Mouse (Mus musculus) cerebellum, adult 2 months (tissue): Measurements from ENCODE around the gene Ipo11. TPM values are rescaled to one million over a fixed set of nuclear protein-coding genes. Genes with fewer than 3 reads are reported as not detected.

ENCODE experiments used
- DNase-seq, 2 experiments: peaks; one replicate each; pipeline ENCODE4 v3.0.0; 2021
- H3K27ac ChIP-seq: fragments of 200-500 bp; 2 replicates; pipeline ENCODE4 v1.5.1; 2012; ENCODE audit warnings: low read length, control low read depth, inconsistent platforms; ENCODE audit not compliant: insufficient read depth
- H3K27me3 ChIP-seq: fragments of 200-500 bp; 2 replicates; pipeline ENCODE4 v1.6.1; 2012; ENCODE audit warnings: inconsistent platforms, mild to moderate bottlenecking, low read length, moderate library complexity; ENCODE audit not compliant: control insufficient read depth, insufficient read depth
- H3K4me1 ChIP-seq: fragments of 200-500 bp; 2 replicates; pipeline ENCODE4 v1.6.1; 2011; ENCODE audit warnings: low read length; ENCODE audit not compliant: control insufficient read depth, insufficient read depth
- H3K4me3 ChIP-seq: fragments of 200-500 bp; replicated peaks from 2 replicates; pipeline ENCODE3; 2011; ENCODE audit warnings: mild to moderate bottlenecking, low read depth, low read length, control low read depth; ENCODE audit not compliant: insufficient read depth
- CTCF ChIP-seq: fragments of 200-500 bp; IDR thresholded peaks from 2 replicates; pipeline ENCODE4 v1.5.1; 2011; ENCODE audit warnings: low read depth, mild to moderate bottlenecking, control low read depth, low read length, moderate library complexity, borderline replicate concordance; ENCODE audit not compliant: insufficient read depth
- POLR2A ChIP-seq: fragments of 200-500 bp; IDR thresholded peaks from 2 replicates; pipeline ENCODE4 v1.6.1; 2011; ENCODE audit warnings: low read length, control low read depth, borderline replicate concordance; ENCODE audit not compliant: insufficient read depth
- WGBS: fragments of 180-500 bp; shearing (Covaris S2); methylation state at CpG from one replicate; pipeline ENCODE4 v1.1.7; 2018; 5-methylcytosine and 5-hydroxymethylcytosine counted together
- polyA plus RNA-seq: library from polyadenylated mRNA; depleted of rRNA; stranded (reverse); fragments of >200 nt; gene quantifications from 2 replicates; pipeline ENCODE4 v1.2.3, GENCODE M21; 2012

Ipo11 gene
- polyA plus RNA-seq, 1 experiment: 31.8 TPM

- no peak overlapping the region for H3K4me3 ChIP-seq
- H3K27me3 ChIP-seq: no peaks in the 10 kb centered on the region
- no peak for DNase-seq
- TF ChIP-seq CTCF: no peak
- no peak for TF ChIP-seq POLR2A
- no peaks in the 10 kb centered on the region for H3K4me1 ChIP-seq
- no peak overlapping the region for H3K27ac ChIP-seq
These were observed 89.2 kb downstream of the Ipo11 start for GRCm38 (mm10) chr13:106847534-106847933.

- H3K27ac ChIP-seq: no peak overlapping the region
- H3K4me1 ChIP-seq: no peaks in the 10 kb centered on the region
- WGBS: 97% methylated on average over 3 of the region's 3 CpGs
- DNase-seq: no peak
- no peak for TF ChIP-seq CTCF
- no peak for TF ChIP-seq POLR2A
- no peaks in the 10 kb centered on the region for H3K27me3 ChIP-seq
- H3K4me3 ChIP-seq: no peak overlapping the region
These were observed 91.8 kb downstream of the Ipo11 start for GRCm38 (mm10) chr13:106844928-106845327.

- H3K27ac ChIP-seq: no peak overlapping the region
- no peaks in the 10 kb centered on the region for H3K4me1 ChIP-seq
- 93% methylated on average over 4 of the region's 4 CpGs for WGBS
- H3K4me3 ChIP-seq: no peak overlapping the region
- no peak for DNase-seq
- no peaks in the 10 kb centered on the region for H3K27me3 ChIP-seq
- TF ChIP-seq POLR2A (no peak), CTCF (no peak)
These were observed 94.2 kb downstream of the Ipo11 start for GRCm38 (mm10) chr13:106842542-106842941.

- Histone ChIP-seq H3K4me3 (no peak overlapping the region), H3K27ac (no peak overlapping the region), H3K4me1 (no peaks in the 10 kb centered on the region), H3K27me3 (no peaks in the 10 kb centered on the region)
- 95% methylated on average over 3 of the region's 3 CpGs for WGBS
- no peak for TF ChIP-seq CTCF
- no peak for TF ChIP-seq POLR2A
- no peak for DNase-seq
These were observed 98.0 kb downstream of the Ipo11 start for GRCm38 (mm10) chr13:106838778-106839177.

- TF ChIP-seq POLR2A (no peak), CTCF (no peak)
- H3K4me1 ChIP-seq: no peaks in the 10 kb centered on the region
- WGBS: 96% methylated on average over 5 of the region's 5 CpGs
These were observed 100.3 kb downstream of the Ipo11 start for GRCm38 (mm10) chr13:106836527-106836879.

GRCm38 (mm10) chr13:106835844-106836526, 100.8 kb downstream of the Ipo11 start:
- Histone ChIP-seq H3K4me1 (no peaks in the 10 kb centered on the region), H3K4me3 (no peak overlapping the region), H3K27ac (no peak overlapping the region), H3K27me3 (no peaks in the 10 kb centered on the region)
- TF ChIP-seq POLR2A: no peak
- TF ChIP-seq CTCF: no peak
- no peak for DNase-seq
- WGBS: 72% methylated on average over 15 of the region's 15 CpGs

More at GRCm38 (mm10) chr13:106836527-106836879, 100.3 kb downstream of the Ipo11 start:
- no peak for DNase-seq
- Histone ChIP-seq H3K4me3 (no peak overlapping the region), H3K27me3 (no peaks in the 10 kb centered on the region), H3K27ac (no peak overlapping the region)

GRCm38 (mm10) chr13:106830029-106830428, 106.7 kb downstream of the Ipo11 start:
- no peak overlapping the region for H3K27ac ChIP-seq
- no peak overlapping the region for H3K4me3 ChIP-seq
- DNase-seq: no peak
- no peak for TF ChIP-seq CTCF
- TF ChIP-seq POLR2A: no peak
- no peaks in the 10 kb centered on the region for H3K27me3 ChIP-seq
- H3K4me1 ChIP-seq: no peaks in the 10 kb centered on the region
- WGBS: 88% methylated on average over 6 of the region's 6 CpGs

GRCm38 (mm10) chr13:106829327-106829997, 107.3 kb downstream of the Ipo11 start:
- no peak for TF ChIP-seq POLR2A
- TF ChIP-seq CTCF: no peak
- H3K4me3 ChIP-seq: no peak overlapping the region
- no peak overlapping the region for H3K27ac ChIP-seq
- 82% methylated on average over 12 of the region's 12 CpGs for WGBS
- H3K27me3 ChIP-seq: no peaks in the 10 kb centered on the region
- H3K4me1 ChIP-seq: no peaks in the 10 kb centered on the region
- DNase-seq: no peak
